Mouse (Mus musculus) urinary bladder, postnatal 14 days (tissue): ENCODE results near the gene Ttc24.
A peak's percentile ranks its signal among the peaks of the same experiment; 100 is the strongest.

ENCODE experiments used
- DNase-seq: peaks from one replicate; pipeline ENCODE4 v3.0.0; 2021; ENCODE audit warnings: low spot score

The Ttc24 gene

DNA sequence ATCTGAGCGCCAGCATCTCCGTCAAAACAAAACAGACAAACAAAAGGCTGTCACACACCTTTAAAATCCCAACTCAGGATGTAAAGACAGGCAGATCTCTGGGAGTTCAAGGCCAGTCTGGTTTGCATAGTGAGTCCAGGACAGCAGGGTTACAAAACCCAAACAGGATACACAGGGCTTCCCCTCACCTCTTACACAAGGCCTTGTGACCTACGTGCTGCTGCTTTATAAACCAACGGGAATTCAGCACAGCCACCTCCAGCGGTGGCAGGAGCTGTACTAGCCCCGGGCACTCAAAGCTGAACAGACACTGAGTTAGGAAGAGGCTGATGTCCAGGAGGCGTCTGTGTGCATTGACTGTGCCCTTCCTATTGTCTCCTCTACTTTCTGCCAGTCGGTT is 663 bp downstream of the Ttc24 start:
- no peak for DNase-seq

DNA sequence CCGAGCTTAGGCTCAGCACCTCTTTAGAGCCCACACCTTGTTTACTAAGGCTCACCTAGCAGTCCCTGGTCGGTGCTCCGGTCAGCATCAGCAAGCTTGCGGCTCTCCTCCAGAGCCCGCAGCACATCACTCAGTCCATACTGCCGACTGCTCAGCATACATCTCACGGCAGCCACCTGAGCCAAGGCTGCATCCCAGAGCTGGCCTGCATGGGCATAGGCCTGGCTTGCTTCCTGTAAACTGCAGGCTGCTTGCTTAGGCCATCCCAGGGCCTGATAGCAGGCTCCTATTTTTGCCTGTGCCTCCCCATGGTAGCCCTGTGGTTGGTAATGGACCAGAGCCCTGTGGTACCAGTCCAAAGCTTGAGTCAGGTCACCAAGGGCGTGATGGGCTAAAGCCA is 3.3 kb downstream of the Ttc24 start:
- DNase-seq: no peak

DNA sequence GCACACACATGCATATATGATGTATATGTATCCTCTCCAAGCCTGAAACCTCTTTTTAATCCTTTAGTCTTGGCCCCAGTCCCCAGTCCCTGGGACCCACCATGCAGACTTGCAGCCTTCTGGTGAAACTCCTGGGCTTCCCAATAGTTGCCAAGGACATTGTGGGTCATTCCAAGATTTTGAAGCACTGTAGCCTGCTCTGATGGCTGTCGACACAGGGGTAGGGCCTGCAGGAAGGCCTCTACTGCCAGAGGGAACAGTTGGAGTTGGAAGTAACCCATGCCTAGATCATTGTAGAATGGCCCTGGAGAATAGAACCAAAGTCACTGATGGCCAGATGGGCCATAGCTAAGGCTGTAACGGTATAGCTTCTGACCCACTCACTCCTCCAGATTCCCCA is 3.8 kb downstream of the Ttc24 start:
- DNase-seq: no peak

DNA sequence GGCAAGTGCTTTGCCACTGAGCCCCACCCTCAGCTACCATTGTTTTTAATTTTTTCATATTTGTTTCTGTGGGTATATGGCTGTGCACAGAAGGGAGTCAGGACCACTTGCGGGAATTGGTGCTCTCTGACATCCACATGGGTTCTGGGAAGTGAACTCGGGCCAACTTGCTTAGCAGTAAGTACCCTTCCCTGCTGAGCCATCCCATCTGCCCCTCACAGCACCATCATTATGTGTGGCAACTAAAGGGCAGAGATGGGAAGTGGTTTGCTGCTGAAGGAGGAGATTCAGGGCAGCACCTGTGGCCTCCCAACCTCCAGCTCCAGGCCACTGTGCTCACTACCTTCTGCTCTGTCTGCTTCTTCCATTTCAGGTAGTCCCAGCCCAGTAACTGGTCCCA is 4.5 kb downstream of the Ttc24 start:
- no peak for DNase-seq

DNA sequence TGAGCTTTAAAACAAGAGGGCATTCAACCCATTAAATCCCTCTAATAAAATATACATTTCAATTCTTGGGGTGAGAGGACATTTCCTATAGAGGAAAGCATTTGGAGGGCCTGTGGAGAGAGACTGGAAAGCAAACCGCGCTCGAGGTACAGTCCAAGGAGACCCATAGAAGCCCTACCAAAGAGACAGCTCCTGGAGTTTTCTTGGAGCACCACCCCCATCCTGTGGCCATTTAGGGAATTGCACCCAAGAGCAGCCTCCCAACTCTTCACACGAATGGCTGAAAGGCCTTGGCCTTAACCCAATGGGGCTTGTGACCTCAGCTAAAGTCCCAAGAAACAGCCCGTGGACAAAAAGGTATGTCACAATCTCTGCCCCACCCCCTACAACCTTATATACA is 6.3 kb downstream of the Ttc24 start:
- peak; percentile 84 for DNase-seq

DNA sequence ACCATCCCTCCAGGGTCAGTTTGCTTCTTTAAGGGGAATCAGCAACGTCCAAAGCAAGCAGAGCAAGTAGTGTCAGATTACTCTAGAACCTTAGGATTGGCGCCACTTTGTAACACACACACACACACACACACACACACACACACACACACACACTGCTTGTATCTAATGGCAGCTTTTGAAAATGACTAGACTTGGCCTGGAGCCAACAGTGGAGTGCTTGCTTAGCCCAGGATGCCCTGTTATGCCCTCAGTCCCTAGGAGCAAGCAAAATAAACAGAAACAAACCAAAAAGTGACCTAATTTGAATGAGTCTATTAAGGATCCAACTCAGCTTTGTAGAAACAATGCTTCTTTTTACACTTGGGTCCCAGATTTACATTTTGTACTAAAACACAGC is 9.7 kb downstream of the Ttc24 start:
- DNase-seq: no peak

DNA sequence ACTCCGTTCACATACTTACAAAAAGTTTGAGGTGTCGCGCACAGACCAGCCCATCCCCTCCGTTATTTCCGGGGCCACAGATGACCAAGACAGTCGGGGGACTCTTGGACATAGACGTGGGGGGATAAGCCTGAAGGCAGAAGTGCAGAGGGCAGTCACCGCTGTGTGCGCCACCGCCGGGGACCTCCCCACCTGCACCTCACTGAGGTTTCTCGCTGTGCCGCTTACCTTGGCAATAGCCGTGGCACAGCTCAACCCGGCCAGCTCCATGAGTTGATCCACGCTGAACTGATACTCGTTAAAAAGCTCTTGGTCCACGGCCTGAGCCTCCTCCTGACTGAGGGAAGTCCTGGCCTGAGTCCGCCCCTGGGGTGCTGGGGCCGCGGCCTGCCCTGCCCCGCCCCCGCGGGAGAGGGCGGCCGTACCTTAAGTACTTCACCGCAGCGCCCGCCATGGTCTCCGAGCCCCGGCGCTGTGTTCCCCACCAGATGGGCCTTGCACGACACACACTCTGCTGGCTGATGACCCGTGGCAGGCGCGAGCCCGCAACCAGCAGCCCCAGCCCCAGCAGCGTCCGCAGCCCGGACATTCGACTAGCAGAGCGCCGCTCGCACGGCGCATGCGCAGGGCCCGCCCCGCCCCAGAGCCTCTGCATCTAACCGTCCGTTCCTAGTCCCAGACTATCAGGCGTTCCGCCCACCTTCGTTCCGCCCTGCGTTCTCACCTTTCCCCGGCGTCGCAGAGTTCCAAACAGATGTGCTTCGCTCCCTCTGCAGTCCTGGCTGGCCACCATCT is 20.0 kb downstream of the Ttc24 start, which contains the start of gene Naxe:
TSS of gene Naxe (minus strand) at position 594 of the 795 bp plus-strand sequence.
- peak; percentile 86 for DNase-seq

DNA sequence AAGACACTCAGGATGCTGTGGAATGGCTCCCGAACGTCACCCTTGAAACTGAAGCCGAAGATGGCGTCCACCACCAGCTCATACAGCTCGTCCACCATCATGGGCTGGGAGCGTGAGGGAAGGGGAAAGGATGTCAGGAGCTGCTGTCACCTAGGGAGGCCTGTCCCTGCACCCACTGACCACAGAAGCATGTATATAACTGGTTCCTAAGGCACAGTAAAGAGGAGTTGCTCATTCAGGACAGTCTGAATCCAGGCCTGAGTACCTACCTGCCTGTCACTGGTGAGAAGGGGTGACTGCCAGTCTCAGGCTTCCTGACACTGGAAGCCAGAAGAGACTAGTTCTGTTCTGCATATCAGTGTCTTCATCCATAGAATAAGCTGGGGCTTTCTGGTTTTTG is 21.1 kb downstream of the Ttc24 start:
- DNase-seq: no peak

DNA sequence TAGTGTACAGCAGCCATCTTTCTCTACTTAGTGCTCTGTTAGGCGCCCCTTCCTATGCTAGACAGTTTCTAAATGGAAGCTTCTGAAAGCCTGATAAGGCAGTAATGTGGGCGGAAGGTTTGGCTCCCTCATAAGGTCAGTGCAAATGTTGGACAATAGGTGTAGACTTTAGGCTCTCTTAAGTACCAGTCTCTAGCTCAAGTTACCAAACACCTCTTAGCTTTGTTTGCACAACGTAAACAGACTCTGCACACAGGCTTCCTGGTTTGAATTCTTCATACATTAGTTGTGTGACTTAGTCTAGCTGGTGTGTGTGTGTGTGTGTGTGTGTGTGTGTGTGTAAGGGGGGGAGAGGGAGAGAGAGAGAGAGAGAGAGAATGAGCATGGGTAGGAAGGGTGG is 28.6 kb downstream of the Ttc24 start:
- DNase-seq: no peak

DNA sequence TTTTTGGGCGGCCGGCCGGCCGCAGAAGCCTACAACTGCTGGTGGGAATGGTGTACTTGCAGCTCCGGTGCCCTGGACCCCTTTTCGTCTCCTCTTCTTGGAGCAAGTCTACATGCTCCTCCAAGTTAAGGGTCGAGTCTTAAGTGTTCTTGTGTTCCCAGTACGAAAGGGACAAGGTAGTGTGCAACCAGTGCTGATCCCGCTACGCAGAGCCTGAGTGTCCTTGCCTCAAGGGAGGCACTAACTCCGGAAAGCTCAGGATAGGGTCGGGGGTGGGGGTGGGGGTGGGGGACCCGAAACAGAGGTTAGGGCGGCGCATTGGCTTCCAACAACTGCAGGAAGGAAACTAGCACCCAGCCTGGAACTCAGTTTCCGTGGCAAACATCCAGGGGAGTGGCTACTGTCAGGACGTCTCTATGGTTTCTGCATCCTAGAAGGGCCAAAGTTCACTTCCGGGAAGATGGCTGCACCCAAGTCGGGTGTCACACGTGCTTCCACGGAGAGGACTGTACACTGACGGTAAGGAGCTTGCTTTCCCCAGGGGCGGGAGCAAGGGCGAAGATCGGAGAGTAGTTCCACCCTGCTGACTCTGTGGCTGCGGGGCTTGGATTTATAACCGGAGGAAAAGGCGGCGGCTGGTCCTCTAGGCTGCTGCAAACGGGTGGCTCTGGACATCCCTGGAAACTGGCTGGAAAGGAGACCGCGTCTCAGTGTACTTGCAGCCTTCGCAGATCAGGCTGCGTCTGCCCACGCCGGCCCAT is 35.3 kb downstream of the Ttc24 start, which contains the start of gene Gpatch4:
TSS of gene Gpatch4 (plus strand) at position 448 of the 761 bp plus-strand sequence.
- DNase-seq: peak; percentile 89

DNA sequence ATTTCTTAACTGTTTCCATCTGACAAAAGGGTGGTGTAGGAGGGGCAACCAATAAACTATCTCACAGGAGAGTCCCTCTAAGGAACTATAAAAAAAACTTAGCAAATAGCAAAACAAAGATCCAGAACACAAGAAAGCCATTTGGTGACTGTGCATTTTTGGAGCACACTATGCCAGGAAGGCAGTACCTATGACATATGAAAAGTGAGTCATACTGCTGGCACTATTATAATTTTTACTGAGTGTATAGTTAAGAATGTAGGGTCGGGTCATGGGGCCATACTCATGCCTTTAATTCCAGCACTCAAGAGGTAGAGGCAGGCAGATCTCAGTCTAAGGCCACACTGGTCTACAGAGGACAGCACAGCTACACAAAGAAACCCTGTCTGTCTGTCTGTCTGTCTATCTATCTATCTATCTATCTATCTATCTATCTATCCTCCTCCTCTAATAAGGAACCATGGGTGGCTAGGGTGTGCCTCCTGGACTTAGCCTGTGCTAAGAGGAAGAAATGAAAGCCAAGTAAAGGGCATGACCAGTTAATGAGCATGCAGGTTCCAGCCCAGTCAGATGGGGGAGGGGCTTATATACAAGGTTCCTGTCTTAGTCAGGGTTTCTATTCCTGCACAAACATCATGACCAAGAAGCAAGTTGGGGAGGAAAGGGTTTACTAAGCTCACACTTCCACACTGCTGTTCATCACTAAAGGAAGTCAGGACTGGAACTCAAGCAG is 42.4 kb downstream of the Ttc24 start:
- no peak for DNase-seq

DNA sequence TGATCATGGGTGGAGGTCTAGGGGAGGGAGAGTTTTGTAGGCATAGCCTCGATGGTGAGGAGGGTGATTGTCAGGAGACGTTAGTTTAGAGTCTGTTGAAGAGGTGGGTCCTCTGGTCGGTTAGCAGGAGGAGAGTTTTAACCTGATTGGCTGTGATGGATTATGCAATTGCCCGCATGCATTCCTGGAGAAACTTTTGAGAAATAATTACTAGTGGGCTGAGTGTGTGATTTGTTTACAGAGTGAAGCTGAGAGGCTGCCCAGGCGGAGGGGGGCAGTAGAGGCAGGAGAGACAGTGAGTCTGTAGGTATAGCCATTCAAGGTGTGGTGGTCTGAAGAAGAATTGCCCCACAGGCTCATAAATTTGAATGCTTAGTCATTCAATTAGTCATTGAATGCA is 44.6 kb downstream of the Ttc24 start:
- no peak for DNase-seq

DNA sequence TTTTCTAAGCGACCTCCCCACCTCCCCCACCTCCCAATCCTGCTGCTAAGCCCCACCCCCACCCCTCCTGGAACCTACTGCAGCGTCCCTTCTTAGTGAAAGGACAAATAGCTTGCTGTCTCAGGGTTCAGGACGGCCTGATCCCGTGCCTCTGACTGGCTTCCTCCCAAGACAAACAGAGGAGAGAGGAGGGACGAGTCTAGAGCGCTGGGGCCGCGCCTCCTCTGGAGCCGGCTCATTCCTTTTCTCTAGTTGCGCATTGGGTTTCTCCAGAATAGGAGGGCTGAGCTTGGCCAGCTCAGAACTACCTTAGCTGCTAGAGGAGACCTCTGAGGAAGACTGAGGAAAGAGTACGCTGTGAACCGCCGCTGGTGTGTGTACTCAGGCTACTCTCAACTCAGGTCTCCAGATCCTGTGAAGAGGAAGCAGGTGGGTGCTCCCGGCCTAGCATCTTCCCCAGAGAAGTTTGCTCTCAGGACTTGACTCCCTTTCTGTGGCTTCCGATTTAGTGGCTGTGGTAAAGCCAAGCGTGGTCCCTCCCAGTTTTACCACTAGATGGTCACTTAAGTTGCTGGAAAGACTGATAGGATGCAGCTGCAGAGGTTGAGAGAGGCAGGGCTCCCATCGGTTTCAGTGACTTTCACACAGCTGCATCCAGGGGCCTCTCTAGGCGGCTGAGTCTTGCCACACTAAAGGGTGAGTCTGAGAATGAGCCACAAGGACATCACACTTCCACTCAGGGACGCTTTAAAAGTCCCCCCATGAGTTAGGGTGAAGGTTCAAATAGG is 47.3 kb downstream of the Ttc24 start:
- peak; percentile 63 for DNase-seq

DNA sequence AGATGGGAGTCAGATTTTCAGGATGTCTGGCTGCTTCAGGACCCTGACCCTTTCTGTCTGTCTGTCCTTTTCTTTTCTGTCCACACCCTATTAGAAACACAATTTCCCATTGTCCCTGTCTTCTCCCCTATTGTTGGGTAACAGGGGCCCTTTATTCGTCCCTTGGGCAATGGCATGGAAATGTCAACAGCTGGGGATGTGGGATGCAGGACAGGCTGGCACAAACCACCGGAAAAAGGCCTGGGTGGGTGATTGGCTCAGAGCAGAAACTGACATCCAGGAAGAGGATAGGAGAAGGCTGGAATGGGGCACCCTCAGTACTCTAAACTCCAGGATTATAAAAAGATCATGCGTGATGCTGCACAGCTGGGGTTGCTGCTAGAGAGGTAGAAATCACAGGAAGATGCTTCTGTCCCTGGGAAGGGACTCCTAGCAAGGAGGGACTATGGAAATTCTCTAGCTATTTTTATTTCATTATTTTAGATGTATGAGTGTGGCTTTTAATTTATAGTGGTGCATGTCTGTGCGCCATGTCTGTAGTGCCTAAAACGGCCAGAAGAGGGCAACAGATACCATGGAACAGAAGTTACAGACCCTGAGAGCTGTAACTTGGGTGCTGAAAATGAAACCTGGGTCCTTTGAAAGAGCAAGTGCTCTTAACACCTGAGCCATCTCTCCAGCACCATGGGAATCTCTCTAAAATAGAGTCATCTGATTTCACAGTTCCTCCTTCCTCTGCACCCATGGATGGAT is 50.5 kb downstream of the Ttc24 start, which contains the start of gene Hapln2:
TSS of gene Hapln2 (minus strand) at position 150 of the 753 bp plus-strand sequence.
- no peak for DNase-seq

DNA sequence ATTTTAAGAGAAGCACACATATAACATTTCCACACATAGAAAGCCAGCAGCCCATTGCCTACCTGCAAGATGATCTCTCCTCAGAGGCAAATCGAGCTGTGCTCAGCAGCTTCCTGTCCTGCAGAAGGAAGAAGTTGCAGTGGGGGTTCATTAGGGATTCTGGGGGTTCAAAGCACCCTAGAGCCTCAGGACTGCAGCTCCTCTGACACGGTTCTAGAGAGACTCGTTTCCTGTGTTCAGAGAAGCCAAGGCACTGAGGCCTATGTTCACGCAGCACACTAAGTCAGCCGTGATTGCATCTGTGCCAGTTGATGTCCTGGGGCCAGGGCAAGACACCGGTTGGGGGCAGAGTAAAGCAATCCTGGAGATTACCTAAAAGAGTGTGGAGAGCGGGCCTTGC is 51.3 kb downstream of the Ttc24 start:
- DNase-seq: no peak

DNA sequence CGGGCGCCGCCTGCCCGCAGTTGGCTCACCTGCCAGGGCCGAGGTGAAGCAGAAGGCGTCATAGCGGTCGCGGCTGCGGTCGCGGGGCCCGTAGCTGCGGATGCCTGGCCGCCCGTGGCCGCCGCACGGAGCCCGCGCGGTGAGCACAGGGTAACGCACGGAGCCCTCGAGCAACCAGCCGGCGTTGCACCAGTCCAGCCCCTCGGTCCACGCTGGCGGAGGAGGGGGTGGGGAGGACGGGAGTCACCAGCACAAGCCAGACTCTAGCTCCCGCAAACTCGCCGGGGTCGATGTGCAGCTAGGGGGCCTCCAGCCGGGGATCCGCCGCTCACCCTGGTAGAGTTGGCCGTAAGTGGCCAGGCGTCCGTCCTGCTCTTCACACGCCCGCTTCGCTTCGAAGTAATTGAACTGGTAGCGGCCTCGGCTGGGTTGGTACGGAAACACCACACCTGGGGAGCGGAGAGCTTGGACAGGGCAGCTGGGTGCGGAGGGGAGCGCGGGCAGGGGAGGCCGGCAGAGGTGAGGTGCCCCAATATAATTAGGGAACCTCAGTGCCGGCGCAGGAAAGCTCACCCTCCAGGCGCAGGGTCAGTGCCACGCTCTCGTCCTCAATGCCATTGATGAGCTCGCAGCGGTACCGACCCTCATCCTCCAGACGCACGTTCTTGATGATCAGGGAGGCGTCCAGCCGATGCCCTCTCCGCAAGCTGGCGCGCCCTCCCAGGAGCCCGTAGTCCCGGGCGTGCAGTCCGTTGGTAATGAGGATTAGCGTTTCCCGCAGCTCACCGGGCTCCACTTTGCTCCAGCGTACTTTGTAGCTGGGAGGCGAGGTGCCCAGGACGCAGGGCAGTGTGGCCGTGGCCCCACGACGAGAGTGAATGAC is 54.7 kb downstream of the Ttc24 start:
- no peak for DNase-seq

DNA sequence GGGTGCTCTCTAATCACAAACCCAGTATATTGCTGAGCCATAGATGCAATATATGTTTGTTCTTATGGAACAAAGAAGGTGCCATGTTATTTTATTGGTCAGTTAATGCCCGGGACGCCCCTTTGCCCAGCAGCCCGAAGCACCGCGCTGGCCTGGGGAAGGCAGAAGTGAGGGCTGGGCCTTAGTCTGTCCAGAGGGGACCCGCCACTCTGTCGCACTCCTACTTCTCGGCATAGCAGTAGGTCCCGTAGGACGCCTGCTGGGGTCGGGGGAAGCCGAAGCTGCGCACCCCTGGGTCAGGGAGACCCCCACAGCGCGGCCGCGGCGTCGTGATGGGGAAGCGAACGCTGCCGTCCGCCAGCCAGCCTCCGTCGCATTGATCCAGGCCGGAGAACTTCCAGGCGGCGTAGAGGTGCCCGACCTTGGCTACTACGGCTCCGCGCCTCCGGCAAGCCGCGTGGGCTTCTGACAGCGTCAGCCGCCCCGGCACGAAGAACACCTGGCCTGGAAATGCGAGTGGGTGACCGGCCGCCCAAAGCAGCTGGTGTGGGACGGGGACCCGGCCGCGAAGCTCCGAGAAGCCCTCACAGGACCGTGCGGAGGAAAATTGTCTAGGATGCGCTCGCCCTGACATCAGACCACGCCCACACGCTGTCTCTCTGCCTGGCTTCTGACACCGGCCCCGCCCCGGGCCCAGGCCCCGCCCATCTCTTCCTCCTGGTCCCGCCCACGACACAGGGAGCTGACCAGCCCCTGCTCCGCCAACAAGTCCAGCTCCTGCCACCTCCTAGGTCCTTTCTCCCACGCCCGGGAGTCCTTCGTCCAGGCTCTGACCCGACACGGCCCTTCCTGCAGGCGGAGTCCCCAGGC is 55.5 kb downstream of the Ttc24 start:
- peak; percentile 91 for DNase-seq
